Mouse (Mus musculus): ENCODE measurements around the gene 1700001C19Rik. TPM values are rescaled to one million over a fixed set of nuclear protein-coding genes. Genes with fewer than 3 reads are reported as not detected.

The 1700001C19Rik gene
- total RNA-seq (2023) = not detected

DNA sequence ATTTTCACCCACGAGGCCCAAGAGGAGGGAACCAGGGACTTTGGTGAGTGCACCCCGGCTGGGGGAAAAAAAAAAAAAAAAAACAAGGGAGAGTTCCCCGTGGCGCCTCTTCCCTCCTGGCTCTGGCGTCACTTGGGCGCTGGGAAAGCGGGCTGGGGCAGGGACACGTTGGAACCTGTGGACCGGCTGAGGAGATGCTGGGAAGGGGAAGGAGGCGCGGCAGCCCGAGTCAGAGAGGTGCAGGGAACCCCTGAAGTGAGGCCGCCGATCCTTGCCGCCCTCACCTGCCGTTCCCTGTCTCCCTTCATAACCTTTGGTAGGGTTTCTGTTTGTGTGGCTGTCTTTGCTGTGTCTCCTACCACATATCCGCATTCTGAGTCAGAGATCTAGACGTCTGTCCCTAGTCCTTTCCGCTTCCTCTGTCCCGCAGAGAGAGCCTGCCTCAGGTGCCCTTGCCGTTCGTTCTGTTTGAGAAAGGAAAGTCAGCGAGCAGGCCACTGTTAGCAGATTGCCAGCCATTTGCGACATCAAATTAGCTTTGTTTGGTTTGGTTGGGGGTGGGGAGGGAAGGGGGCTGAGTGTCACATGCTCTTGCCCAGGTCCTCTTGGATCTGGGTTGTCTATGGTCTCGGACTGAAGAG, at the start of gene 1700001C19Rik:
TSS of gene 1700001C19Rik (minus strand) at position 470 of the 641 bp plus-strand sequence.

DNA sequence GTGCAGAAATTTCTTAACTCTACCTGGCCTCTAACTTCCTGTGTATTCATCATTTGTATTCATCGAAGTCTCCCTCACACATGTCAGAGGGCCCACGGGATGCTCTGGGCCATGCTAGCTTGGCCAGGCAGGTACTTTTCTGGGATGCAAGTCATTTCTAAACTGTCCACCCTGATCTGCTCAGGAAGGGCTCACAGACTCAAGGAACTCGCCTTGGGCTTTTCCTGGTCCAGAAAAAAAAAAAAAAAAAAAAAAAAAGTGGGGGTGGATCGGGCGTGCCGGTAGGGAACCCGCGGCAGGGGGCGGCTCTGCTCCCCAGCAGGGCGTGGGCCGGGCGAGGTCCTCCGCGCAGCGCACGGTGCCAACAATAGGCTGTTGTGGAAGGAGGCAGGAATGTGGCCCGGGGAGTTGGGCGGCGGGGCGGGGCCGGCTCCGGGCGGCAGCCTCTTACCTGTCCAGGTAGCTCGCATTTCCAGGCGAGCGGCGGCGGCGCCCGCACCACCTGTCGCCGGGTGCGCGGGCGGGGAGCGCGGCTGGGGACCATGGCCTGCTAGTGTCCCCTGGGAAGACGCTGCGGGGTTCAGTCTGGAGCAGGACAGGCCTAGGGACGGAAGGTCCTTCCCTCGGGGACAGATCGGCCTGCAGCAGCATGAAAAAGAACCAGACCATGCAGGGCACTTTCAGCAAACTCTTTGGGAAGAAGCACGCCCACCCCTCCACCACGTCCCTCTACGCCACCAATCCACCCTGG, 845 bp downstream of the 1700001C19Rik start, which contains the start of gene AI661453:
TSS of gene AI661453 (plus strand) at position 460 of the 751 bp plus-strand sequence.

DNA sequence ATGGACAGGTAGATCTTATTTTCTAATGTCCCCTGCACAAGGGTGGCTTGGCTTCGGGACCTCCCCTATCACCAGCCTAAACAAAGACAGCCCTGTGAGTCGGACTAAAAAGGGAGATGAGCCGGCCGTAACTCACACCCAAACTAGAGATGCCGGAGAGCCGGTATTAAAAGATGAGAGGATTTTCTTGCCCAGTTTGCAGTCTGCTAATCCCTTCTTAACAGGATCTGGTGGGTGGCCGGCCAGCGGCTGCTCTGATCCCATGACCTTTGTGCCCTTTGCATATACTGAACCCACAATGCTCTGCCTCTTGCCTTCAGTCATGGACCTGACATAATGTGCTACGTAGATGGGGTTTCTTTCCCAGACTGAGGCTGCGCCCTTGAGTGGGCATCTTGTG, 36.7 kb downstream of the 1700001C19Rik start, which contains the start of gene Guca1a:
TSS of gene Guca1a (minus strand) at position 134 of the 400 bp plus-strand sequence.

DNA sequence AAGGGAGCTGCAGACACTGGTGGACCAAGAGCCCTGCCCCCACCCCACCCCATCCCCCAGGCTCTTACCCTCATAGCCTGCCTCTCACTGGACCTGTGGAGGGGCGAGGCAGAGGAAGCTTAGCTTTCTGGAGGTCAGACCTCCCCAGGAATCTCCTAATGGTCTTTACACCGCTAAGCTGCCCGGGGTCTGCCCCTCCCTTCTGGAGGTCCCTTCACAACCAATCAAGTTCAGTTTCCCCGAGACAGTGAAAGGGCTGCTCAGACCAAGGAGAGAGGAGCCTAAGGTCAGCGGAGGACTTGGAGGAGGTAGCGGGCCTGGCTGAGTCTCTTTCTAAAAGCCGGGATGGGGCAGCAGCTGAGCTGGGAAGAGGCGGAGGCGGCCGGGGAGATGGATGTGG, 52.0 kb downstream of the 1700001C19Rik start, which contains the start of gene Guca1b:
TSS of gene Guca1b (plus strand) at position 249 of the 400 bp plus-strand sequence.

DNA sequence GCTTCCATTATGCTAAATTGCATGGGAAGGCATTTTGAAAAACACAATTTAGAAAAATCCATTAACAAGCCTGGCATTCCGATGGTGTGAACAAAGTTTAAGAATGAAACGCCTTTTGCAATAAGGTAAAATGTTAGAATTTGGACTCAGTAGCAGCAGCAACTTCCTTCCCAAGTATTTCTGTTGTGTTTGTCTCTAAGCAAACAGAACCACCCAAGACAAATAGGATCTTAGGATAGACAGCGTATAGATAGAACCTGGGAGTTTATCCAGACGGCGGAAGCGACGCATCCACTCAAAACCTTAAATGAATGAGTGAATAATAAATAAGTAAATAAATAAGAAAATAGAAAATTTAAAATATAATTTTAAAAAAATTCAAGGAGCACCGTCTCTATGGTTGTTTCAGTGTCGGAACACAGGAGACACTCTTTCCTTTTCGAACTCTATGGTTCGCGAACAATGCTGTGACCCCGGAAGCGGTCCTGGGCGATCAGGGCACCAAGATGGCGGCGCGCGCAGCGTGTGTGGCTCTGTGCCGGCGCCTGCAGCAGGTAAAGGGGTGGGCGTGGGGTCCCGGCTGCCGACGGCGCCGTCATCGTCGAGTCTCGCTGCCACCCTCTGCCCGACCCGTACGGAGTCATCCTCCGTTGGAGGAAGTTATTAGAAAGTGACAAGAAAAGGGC, 68.6 kb downstream of the 1700001C19Rik start, which contains the start of gene Mrps10:
TSS of gene Mrps10 (plus strand) at position 487 of the 686 bp plus-strand sequence.

Other genes with a start within 250 kb of the 1700001C19Rik start
- gene Mrps10, start 68.5 kb downstream of the 1700001C19Rik start, total RNA-seq (2023) = 10 to 100 TPM; 21.0 to 27.3 TPM
- gene Guca1b, start 52.0 kb downstream of the 1700001C19Rik start, total RNA-seq (2023) = 1 to 10 TPM; 5.3 to 5.5 TPM
- not detected for gene Guca1a, start 36.8 kb downstream of the 1700001C19Rik start, total RNA-seq (2023)
- not detected for gene AI661453, start 761 bp downstream of the 1700001C19Rik start, total RNA-seq (2023)
- gene Taf8, start 64.9 kb upstream of the 1700001C19Rik start, total RNA-seq (2023) = 10 to 100 TPM; 68.2 to 80.5 TPM
- gene Ccnd3, start 67.7 kb upstream of the 1700001C19Rik start, total RNA-seq (2023) = 100 to 1,000 TPM; 421 to 461 TPM
- 10 to 100 TPM; 15.2 to 15.8 TPM for gene Bysl, start 174.1 kb upstream of the 1700001C19Rik start, total RNA-seq (2023)
- gene Med20, start 174.2 kb upstream of the 1700001C19Rik start, total RNA-seq (2023) = 10 to 100 TPM; 68.0 to 70.9 TPM
- 1 to 10 TPM; 3.6 to 4.6 TPM for gene Gm20517, start 174.2 kb upstream of the 1700001C19Rik start, total RNA-seq (2023)
- 1 to 10 TPM; 6.1 to 9.7 TPM for gene Usp49, start 193.3 kb upstream of the 1700001C19Rik start, total RNA-seq (2023)